Mouse (Mus musculus) CH12.LX (cell line): ENCODE results near the gene Aldh2.

Experiments used
- CTCF ChIP-seq, 2 experiments: IDR thresholded peaks in 1 of 2; conservative IDR thresholded peaks in 1 of 2; 2 replicates each; pipeline ENCODE4 v1.5.1; 2011 to 2012; ENCODE audit warnings: low read depth in 2 of 2, low read length in 2 of 2, improper control_type of control experiment in 1 of 2, inconsistent platforms in 1 of 2, mild to moderate bottlenecking in 1 of 2, moderate library complexity in 1 of 2
- E2F4 ChIP-seq: IDR thresholded peaks from 2 replicates; pipeline ENCODE4 v1.6.1; 2011; ENCODE audit warnings: low read depth, low read length, improper control_type of control experiment; ENCODE audit not compliant: insufficient replicate concordance
- EP300 ChIP-seq: IDR thresholded peaks from 2 replicates; pipeline ENCODE4 v1.6.1; 2011; ENCODE audit warnings: low read length, improper control_type of control experiment
- MAX ChIP-seq: IDR thresholded peaks from 2 replicates; pipeline ENCODE4 v1.6.1; 2011; ENCODE audit warnings: low read length, improper control_type of control experiment
- NELFE ChIP-seq: IDR thresholded peaks from 2 replicates; pipeline ENCODE4 v1.6.1; 2011; ENCODE audit warnings: low read depth, low read length, improper control_type of control experiment
- POLR2A ChIP-seq: IDR thresholded peaks from 2 replicates; pipeline ENCODE4 v1.6.1; 2011; ENCODE audit warnings: low read depth, mild to moderate bottlenecking, improper control_type of control experiment, low read length
- RCOR1 ChIP-seq: conservative IDR thresholded peaks from 2 replicates; pipeline ENCODE4 v1.6.1; 2012; ENCODE audit warnings: low read depth, mild to moderate bottlenecking, inconsistent platforms, low read length, improper control_type of control experiment

- TF ChIP-seq POLR2A, result no peak
- no peak for TF ChIP-seq CTCF (conservative IDR thresholded peaks at IDR 0.05 in 1 of 2, IDR thresholded peaks at IDR 0.05 in 1 of 2; ENCODE audit: low read depth in 2 of 2, low read length in 2 of 2)
- TF ChIP-seq NELFE, result no peak
- no peak for TF ChIP-seq EP300
- TF ChIP-seq MAX, result no peak
- no peak for TF ChIP-seq RCOR1
- no peak for TF ChIP-seq E2F4
Observed at GRCm38 (mm10) chr5:121589928-121590327, 3.7 kb downstream of the Aldh2 start.
